Mouse (Mus musculus) adrenal gland, adult 2 months (tissue): ENCODE measurements at regions not wholly inside any gene's neighbourhood (a gene's known extent, or its start where the extent isn't known, plus 50 kb on each side); places are given as distances from the start of the nearest gene placed in this dataset.
A peak's percentile ranks its signal among the peaks of the same experiment; 100 is the strongest.

ENCODE experiments used
- DNase-seq: peaks from one replicate; pipeline ENCODE4 v3.0.0; 2021

DNA sequence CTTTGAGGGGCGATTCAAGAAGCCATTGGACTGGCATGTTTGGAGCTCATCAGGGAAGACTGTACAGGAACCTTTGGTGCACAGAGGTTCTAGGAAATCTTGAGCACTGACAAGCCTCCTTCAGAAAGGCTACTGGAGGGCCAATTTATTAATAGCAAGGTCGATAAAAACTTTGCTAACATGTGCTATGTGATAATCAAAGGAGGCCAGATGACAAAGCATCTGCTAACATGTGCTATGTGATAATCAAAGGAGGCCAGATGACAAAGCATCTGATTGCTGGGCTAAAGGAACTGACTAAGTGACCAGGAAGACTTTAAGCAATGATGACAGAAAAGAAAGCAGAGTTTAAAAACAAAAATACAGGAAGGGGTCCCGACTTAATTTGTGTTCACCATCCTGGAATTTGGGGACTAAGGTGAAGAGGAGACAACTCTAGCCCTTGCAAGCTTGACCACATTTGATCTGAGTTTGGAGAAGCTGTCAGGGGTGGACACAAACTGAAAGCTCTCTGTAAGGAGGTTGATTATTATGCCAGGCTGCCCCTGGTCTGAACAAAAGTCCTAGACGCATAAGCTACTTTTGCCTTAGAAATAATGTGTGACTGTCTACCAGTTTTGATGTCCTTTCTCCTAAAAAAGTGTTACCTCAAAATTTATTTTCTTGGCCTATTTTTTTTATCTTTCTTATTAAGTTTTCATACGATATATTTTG lies 455.5 kb upstream of the Fam92a start:
- DNase-seq: no peak

DNA sequence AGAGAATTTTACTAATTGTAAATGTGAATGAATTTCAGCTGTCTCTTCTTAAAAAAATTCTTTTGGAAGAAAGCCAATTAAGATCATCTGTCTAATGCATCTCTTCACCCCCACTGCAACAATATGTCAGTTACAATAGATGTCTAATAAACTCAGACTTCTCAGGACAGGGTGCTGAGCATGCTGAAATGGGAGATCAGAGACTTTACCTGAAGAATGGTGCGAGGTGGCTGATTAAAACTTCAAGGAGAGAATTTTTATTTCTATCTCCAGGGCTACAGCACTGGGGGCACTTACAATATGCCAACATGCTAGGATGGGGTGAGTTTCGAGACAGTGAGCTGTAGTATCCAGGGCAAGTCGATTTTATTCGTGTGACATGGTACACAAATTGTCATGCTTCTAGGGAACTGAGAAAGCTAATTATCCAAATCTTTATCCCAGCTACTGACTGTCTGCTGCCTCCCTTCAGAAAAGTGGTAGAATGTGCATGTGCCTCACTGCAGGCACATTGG lies 449.0 kb upstream of the Fam92a start:
- no peak for DNase-seq

DNA sequence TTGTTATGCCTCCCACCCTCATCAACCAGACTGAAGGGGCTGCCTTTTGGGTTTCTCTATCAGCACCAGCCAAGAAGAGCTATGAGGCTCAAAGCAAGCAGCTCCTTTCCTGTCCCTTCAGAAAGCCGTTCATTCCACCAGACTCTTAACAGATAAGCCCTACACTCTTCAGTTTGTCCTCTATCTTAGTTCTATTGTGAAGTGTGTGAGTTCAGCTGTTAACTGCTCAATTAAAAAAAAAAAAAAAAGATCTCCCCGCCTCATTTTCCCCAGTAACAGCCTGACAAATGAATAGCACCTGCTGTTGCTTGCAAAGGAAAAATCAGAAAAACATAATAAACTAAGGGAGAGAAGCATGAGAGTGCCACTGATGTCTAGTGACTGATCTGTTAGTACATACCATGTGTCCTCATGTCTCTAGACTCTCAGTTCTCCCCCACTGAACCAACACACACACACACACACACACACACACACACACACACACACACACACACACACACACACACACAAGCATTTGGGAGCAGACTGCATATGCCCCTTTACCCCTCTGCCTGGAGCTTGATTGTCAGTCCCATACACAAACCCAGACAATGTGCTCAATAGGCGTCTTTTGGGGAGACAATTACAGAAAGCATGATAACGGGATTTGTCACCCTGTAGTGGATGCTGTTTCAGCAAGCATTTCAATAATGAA lies 448.4 kb upstream of the Fam92a start:
- no peak for DNase-seq

DNA sequence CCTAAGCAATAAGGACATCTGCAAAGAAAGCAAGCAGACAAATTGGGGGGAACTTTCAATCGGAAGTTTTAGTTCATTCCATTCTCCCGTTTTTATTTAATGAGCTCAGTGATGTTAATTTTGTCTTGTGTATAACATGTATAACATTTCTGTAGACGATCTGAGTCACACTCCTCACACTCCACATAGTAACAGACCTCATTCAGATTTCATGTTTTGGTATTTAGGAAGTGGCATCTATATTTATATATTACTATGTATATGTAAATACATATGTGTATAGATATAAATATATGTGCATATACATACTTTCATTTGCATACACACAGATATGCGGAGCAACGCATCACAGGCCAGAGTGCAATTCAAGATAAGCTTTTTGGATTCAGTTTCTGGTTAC lies 444.9 kb upstream of the Fam92a start:
- no peak for DNase-seq

DNA sequence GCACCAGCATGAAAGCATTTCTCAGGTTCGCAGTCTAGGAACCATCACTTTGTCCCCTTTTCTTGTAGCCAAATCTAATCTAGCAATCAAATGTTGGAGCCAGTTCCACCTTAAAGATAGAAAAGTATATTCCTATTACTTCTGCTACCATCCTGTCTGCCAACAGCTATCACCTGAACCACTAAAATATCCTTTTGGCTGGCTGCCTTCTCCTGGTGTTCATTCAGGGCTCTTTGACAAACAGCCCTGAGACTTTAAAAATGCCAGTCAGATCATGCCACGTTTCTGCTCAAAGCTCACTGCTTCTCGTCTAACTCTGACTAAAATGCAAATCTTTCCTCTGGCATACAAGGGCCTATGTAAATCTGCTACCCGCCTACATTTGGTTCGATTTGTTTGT lies 439.7 kb upstream of the Fam92a start:
- DNase-seq: no peak

DNA sequence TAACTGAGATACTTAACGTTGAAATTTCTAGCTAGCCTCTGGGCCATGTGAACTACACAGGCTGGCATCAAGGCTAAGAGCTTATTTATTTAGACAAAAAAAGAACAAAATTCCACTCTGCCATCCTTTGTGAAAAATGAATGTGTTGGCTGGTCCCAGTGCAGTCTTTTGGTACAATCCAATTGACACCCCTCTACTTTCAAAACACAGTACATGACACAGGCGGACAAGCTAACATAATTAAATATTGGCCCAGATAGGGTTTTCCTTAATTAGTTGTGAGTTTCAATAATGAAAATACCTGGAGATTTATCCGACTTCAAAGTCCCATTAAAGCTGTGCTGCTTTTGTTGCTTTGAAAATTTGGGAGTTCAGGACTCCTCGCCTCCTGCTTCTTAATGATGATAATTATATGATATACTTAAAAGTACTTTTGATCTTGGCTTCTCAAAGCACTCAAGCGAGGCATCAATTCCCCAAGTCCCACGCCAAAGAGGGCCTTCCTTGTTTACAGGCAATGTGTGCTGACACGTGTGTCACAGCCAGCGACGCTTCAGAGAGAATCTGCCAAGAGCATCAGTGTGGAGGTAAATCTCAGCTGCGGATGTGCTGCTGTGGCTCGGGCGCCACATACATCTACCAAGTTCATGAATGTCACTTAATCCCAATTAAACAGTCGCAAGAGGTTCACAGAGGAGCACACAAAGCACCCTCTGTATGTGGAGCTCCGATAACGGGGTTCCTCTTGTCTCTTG lies 429.5 kb upstream of the Fam92a start:
- no peak for DNase-seq

DNA sequence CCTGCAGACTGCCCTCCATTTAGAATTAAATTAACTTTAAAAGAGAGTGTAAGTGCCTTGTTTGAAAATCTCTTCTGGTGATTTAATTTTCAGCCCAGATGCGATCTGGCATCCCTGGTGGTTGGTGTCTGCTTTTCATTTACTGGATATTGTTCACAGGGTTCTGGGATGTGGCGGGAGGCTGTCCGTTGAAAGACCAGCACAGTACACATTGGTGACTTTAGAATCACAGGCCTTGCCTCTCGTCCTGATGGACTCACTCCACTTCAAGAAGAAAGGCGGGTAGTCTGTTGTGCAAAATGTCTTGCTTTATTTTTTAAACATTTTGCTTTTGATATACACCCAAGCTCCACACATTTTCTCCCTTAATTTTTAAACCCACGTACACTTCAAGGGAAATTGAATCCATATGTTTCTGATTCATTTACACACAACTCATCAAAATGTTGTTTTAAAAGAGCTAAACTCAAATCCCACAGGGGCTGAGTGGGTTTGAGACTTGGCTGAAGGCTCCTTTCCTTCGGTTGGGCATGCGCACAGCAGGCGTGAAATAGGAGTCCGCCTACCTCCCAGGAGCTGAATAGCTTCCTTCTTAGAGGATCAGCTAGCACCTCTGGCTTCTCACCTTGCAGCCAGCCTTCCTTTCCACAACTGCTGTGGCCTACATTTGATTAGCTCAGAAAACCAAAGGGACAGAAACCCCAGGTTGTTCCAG lies 424.1 kb upstream of the Fam92a start:
- peak; percentile 1 for DNase-seq

DNA sequence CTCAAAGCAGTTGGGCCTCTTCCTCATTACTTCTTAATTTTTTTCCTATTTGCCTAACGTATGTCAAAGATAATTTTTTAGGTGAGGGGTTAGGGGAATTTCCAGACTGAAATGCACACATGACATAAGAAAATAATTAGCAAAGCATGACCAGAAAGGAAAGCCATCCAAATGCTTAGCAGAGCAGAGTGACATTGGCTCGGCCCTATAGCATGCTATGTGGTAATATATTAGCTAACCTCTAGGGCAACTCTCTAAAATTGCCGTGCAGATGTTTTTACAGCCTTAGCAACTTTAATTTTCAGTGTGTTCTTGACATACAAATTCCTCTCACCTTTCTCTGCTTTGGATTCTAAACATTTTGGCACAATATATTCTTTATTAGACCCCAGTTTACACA lies 421.2 kb upstream of the Fam92a start:
- DNase-seq: no peak

DNA sequence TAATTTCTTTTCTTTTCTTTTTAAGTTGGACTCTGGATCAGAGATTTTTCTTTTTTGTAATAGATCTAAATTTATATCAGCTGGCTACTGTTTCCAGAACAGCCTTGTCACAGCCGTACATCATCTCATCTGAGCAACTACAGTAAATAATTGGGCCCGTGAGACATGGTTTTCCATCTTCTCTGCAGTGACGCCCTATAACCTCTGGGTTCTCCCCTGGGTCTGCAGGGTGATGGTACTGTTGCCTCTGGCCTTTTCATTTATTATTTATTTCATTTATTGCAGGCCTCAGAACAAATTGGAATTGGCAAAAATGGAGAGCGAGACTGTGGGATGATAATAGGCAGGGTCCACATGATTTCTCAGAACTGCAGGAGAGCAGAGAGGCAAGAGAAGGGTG lies 406.3 kb upstream of the Fam92a start:
- no peak for DNase-seq

DNA sequence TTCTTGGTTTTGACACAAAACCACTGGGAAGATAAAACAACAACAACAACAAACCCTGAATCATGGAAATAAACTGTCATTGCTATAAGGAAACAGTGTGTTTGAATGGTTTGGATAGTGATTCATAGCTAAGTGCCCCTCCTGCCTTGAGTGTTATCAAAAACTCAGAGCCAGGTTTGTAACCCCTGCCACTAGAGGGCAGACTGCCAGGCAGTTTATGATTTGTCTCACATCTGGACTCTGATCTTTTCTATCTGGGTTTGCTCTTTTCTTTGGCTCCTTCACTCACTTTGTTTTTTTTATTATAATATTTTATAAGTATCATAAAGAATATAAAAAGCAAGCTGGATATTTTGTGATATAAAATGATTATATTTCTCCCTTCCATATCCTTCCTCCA lies 400.1 kb upstream of the Fam92a start:
- peak; percentile 17 for DNase-seq

DNA sequence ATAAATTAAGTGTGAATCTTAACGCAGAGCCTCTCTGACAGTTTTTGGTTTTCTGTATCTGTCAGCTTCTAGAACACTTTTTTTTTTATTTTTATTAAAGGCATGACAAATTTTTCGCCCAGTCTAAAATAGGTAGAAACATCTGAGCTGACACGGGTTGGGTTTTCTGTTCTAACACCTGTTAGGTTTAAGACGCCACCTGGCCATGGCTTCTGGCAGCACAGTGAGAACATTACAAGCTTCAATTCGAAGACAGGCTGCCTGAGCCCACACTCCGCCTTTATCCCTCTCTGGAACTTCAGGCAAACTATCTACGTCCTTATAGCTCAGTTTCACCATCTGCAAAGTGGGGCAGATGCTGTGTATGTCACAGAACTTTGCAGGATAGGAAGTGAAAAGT lies 398.9 kb upstream of the Fam92a start:
- no peak for DNase-seq

DNA sequence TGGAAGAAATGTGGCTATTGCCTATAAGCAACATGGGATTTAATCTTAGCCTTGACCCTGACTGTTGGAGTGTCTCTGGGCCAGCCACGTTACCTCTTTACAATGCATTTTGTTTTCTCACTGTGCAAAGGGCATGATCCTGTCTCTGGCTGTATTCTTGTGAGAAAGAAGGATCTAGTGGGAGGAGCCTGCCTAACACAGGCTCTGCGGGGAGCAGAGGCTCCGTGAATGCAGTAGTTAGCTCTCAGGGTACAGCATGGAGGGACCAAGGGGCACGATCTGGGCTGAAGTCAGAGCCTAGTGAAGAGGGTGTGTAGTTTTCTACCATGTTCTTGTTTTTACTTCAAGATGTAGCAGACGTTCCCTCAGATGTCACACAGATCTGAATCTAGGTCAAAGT lies 395.8 kb upstream of the Fam92a start:
- DNase-seq: no peak

DNA sequence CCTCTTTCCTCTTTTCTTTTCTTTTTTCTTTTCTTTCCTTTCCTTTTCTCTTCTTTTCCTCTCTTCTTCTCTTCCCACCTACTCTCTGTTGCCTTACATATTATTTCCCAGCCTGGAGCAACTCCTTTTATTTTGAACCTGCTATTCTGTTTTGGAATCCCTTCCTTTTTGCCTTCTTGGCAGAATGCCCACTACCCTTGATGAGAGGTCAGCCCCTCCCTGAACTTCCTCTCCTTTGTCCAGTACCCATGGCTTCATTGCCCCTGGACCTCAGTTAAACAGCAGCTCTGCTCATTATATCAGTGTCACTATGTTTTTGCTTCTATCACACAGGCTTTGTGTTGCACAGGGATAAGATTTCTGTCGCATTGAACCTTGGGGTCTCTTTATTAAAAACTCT lies 391.2 kb upstream of the Fam92a start:
- DNase-seq: peak; percentile 4

DNA sequence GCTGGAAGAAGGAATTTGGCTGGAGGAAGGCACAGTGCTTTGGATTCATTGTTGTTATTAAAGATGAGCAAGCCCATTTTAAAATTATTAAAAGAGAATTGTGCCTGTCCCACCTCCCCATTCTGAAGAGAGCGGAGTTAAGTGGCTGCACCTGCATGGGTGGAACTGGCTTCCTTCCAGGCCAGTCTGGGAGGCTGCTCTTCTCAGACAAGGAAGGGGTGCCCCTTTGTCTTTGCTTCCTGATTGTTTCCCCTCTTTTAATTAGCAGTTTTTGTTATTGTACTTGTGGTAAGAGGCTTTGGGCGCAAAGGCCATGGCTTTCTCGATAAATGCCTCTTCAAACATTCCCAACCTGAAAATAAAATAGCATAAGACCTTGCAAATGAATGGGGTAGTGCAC lies 388.7 kb upstream of the Fam92a start:
- no peak for DNase-seq

DNA sequence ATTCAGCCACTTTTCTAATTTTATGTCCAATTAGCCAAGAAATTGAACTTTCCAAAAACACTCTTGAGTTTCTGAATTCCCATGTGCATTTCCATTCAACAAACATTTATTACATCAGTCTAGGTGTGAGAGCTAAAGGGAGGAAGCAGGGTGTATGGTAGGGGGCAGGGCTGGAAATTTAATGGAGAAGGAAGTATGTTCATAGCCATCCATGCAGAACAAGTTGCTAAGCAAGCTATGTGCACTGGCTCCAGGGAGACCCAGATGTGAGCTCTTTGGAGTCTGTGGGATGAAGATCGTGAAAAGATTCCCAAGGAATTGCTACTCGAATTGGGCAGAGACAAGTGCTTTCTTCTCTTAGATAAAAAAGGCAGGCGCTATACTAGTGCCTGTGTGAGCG lies 388.2 kb upstream of the Fam92a start:
- no peak for DNase-seq

DNA sequence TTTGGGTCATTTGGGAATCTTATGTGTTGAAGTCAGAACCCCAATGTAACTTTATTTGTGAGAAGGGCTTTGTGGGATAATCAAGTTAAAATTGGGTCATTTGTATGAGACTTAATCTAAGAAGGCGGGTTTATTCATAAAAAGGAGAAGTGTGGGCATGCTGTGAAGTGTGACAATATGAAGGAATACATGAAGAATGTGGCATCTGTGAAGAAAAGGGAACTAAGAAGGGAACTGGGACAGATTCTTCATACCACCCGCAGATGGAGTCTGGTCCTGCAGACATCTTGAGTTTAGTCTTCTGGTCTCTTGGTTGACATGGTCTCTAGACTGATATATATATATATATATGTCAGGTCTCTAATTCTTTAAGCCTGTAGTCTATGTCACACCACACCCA lies 385.3 kb upstream of the Fam92a start:
- DNase-seq: no peak

DNA sequence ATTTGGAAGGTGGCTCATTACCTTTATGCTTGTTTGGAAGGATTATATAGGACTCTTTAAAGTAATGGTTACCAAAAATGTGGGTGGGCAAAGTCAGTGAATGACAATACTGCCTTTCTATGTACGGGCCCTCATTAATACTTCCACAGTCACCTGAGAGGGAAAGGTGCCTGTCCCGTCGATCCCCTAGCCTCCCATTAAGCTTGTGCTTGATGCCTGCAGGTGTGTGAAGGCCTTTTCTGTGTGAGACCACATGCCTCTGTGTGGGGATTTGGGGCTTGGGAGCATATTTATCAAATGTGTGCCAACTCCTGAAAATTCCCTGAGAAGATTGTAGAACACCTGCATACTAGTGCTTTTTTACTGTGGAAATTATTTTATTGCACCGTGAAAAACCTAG lies 377.4 kb upstream of the Fam92a start:
- no peak for DNase-seq

DNA sequence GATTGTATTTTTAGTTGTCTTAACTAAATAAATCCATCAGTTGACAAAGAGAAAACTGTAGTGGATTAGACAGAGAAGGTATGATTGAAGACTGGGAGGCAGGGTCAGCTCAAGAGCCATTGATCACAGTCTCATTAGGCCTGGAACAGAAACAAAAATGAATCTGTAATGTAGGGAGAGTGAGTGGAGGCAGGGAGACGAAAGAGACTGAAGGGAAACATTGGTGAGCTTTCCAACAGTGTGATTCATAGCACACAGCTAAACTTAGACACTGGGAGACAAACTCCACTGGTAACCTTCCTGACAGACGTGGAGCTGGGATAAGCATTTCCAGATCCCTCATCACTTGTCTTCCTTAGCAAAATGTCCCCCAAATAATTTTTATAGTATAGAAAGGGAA lies 372.1 kb upstream of the Fam92a start:
- DNase-seq: no peak

DNA sequence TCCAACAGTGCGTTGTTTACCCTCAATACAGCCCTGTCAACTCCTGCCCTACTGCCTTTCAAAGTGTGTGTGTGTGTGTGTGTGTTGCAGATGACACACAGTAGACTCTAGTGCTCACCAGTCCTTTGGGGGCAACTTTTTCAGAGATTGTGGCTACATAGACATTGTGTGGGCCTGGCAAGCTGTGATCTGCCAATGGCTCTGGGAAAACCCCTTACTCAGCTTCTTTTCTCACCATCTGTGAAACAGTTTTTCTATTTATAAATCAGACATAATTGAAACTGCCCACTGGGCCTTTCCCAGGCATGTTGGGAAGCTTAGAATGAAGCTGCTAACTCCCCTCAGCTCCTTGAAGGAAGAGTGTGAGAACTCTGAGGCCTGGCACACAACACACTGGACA lies 369.7 kb upstream of the Fam92a start:
- DNase-seq: no peak

DNA sequence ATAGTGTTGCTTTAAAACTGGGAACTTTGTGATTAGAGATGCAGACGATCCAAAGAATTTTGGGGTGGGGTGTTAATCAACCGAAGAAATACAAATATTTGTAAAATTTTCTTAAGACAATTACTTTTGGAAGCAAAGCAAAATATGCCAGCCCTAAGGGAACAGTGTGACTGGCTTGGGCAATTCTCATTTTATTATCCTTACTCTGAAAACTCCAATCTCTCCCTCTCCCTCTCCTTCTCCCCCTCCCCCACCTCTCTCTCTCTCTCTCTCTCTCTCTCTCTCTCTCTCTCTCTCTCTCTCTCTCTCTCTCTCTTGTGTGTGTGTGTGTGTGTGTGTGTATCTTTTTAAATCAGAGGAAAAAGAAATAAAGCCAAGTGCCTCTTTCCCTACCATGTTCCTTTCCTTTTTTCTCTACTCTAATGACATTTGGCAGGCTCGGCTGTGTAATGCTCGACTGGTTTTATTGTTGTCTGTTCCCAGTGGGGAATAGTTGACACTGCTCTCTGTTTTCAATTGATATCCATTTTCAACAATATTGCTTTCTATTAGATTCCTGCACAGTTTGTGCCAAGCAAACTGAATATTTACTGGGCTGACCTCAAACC lies 367.5 kb upstream of the Fam92a start:
- no peak for DNase-seq

DNA sequence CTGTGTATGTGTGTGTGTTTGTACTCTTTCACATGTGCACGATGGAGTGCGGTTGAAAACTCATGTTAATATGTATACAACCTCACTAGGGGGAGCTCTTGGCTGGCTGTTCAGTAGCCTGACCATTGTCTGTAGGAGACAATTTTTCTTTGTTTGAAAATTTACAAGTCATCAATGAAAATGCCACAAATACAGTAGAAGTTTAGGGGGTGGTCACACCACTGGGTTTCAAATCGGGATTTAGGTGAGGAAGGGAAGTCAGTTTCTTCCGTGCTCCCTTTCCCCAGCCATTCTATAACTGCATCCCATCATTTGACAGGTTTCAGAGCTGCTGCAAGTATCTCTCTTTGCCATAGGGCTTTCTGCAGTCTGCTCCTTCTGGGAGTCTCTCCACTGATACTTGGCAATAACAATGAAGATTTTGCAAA lies 366.9 kb upstream of the Fam92a start:
- DNase-seq: peak; percentile 11

DNA sequence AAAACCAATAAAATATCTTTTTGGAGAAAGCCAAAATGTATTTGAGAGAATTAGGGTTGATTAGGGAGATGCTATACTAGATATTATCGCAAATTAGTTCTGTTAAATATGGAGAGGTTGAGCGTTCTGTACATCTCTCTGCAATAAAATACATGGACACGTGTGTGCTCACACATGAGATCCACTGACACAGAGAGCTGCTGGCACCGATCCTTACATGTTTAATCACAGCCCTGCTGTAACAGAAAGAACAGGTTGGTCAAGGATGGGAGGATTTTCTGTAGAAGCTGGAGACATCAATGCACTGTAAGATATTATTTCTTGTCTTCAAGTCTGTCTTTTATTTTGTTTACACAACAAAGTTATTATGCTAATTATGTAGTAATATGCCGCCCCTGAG lies 366.2 kb upstream of the Fam92a start:
- no peak for DNase-seq
